Mouse (Mus musculus) E14TG2a.4 (cell line): ENCODE data around the gene Atp8a1.

Source experiments
- H3K27me3 ChIP-seq: 2 replicates; pipeline ENCODE4 v1.6.1; 2014; ENCODE audit warnings: low read length, control low read depth; ENCODE audit not compliant: insufficient read depth
- H3K36me3 ChIP-seq: 2 replicates; pipeline ENCODE4 v1.6.1; 2014; ENCODE audit warnings: low read length, control low read depth; ENCODE audit not compliant: insufficient read depth
- H3K4me1 ChIP-seq: replicated peaks from 2 replicates; pipeline ENCODE4 v1.6.1; 2014; ENCODE audit warnings: low read depth, low read length, control low read depth
- H3K4me3 ChIP-seq: replicated peaks from 2 replicates; pipeline ENCODE4 v1.5.1; 2014; ENCODE audit warnings: mild to moderate bottlenecking, low read length
- H3K9me3 ChIP-seq: 2 replicates; pipeline ENCODE4 v1.6.1; 2014; ENCODE audit warnings: low read length, control low read depth
- CTCF ChIP-seq: conservative IDR thresholded peaks from 2 replicates; pipeline ENCODE4 v1.5.1; 2014; ENCODE audit warnings: low read length
- NANOG ChIP-seq: IDR thresholded peaks from 2 replicates; pipeline ENCODE4 v1.6.1; 2014; ENCODE audit warnings: borderline replicate concordance, low read length, mixed read lengths
- POU5F1 ChIP-seq: IDR thresholded peaks from 2 replicates; pipeline ENCODE4 v1.6.1; 2014; ENCODE audit warnings: low read length, borderline replicate concordance

The Atp8a1 gene

DNA sequence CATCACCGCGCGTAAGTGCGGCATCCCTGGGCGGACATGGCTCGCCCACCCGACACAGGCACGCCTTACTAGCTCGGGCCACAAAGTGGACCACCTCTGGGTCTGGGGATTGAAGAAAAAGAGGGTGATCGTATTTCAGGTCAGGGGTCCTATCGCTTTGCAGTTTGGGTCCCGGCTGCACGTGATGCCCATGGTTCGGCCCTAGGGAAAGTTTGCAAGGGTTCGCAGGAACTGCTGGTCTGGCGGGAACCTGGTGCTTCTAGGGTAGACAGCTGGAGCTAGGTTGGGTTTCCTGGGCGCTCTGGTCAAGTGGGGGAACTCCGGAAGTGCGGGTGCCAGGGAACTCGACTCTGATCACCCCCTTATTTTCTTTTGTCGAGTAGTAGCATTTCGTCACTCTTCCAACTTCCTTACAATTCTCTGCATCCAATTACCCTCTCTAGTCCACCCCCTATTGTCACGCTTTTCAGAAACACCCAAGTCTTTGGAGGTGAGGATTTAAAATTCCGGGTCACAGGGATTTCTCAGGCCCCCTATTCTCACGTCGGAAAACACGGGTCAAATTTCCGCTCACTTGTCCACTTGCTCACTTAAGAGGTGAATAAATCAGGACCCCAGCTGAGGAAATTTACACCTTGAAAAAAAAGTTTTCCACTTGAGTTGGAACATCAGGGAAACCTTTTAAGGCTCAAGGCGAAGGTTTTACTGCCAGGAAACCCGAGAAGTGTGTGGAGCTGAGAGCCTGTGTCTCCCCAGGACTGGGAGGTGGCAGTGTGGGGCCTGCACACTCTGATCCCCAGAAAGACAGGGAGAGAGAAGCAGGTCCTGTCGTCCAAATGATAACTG, 238.3 kb downstream of the Atp8a1 start:
- H3K27me3 ChIP-seq = peaks cover 71% of the 10 kb centered on the region
- peaks cover 21% of the 10 kb centered on the region for H3K4me1 ChIP-seq
- no peaks in the 10 kb centered on the region for H3K9me3 ChIP-seq
- H3K4me3 ChIP-seq = peak overlapping the region; percentile 81
- no peaks in the 10 kb centered on the region for H3K36me3 ChIP-seq
- no peak for TF ChIP-seq POU5F1
- no peak for TF ChIP-seq NANOG
- TF ChIP-seq CTCF = no peak

DNA sequence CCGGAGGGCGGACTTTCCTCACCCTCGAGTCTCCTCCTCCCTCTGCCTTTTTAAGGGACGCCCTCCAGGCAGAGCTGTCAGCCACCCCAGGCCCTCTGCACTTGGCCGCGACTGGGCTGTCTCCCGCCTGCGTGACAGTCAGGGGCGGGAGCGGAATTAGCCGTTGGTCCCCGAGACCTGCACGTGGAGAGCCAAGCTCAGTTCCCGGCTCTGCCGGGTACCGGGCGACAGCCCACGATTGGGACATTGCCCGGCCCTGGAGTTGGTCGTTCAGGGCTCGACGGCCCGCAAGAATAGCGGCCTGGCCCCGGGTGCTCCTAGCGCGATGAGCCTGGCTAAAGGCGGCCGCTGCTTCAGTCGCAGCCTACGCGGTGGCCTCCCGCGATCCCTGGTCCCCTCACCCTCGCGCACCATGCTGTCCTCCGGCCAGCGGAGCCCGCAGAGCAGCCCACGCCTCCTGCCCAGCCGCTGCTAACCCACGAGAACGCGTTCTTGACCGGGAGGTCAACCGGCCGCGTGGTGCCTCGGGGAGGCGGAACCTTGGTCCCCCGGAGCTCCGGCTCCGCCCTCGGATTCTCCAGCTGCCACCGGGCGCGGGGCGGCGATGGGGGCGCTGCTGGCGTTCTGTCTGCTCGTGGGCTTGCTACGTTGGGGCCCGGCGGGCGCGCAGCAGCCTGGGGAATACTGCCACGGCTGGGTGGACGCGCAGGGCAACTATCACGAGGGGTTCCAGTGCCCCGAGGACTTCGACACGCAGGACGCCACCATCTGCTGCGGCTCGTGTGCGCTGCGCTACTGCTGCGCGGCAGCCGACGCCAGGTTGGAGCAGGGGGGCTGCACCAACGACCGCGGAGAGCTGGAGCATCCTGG, 239.2 kb downstream of the Atp8a1 start, which contains the start of gene Shisa3:
Gene Shisa3 (plus strand): TSS at position 79 of the 870 bp plus-strand sequence.
- H3K4me3 ChIP-seq = peak within 1 kb of the TSS; percentile 81
- H3K9me3 ChIP-seq = no peaks in the 10 kb centered on the region
- H3K27me3 ChIP-seq = peaks cover 72% of the 10 kb centered on the region
- H3K4me1 ChIP-seq = peaks cover 21% of the 10 kb centered on the region
- TF ChIP-seq POU5F1 = no peak
- TF ChIP-seq CTCF = no peak
- no peaks in the 10 kb centered on the region for H3K36me3 ChIP-seq

DNA sequence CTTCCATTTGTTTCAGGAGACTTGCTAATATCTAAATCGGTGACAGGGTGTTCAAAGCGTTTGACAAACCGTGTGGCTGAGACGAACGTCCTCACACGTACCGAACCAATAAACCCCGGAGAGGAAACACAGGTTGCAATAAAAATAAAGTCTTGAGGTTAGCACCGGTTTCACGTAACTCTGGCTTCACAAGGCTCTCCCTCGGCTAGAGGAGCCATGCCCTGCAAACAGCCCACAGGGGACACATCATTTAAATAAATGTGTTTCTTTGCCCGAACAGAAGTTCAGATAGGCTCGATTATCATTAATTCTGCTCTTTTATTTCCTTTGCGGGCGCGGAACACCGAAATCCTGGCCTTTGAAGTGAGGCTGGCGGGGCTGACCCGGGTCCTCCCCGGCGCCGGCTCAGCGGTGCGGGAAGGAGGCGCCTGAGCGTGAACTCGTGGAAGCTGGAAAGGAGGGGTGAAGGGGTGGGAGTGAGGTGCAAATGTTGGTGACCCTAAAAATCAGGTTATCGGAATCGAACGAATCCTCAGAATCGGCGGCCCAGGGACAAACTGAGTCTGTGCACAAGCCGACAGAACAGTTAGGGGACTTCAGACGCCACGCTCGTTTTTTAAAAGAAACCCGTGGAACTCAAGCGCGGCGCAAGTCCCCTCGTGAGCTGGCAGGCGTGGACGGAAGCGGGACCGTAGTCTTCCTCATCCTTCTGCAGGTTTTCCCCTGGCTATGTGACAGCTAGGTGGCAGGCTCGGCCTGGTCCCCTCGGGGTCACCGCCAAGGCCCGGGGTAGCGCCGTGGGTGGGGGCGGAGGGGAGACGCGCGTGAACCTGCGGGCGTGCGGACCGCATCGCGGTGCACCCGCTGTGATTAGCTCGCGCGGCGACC, 240.1 kb downstream of the Atp8a1 start:
- Histone ChIP-seq H3K4me1 (peaks cover 21% of the 10 kb centered on the region), H3K27me3 (peaks cover 78% of the 10 kb centered on the region)
- TF ChIP-seq CTCF = no peak
- no peak for TF ChIP-seq POU5F1
- TF ChIP-seq NANOG = no peak

DNA sequence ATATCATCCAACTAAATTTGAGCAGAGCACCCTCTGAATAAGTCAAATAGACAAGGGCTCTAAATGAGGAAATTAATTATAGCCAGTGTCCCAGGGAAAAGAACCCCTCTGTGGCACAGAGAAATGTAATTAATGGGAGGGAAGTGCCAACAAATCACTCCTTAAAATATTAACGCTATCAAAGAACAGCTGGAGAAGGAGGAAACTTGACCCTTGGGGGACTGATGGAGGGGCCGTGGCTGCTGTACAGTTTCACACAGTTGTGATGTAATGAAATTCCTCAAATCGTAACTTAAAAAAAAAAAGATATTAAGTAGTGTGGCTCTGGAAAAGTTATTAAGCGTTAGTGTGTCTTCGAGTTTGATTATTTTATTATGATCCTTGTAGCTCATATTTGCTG, 241.3 kb downstream of the Atp8a1 start:
- Histone ChIP-seq H3K27me3 (peaks cover 72% of the 10 kb centered on the region), H3K9me3 (no peaks in the 10 kb centered on the region), H3K36me3 (no peaks in the 10 kb centered on the region), H3K4me1 (peaks cover 21% of the 10 kb centered on the region), H3K4me3 (no peak overlapping the region)
- TF ChIP-seq CTCF (no peak), POU5F1 (no peak), NANOG (no peak)

More for the DNA sequence above, 240.1 kb downstream of the Atp8a1 start:
- no peaks in the 10 kb centered on the region for H3K36me3 ChIP-seq
- H3K4me3 ChIP-seq = peak overlapping the region; percentile 81
- H3K9me3 ChIP-seq = no peaks in the 10 kb centered on the region

DNA sequence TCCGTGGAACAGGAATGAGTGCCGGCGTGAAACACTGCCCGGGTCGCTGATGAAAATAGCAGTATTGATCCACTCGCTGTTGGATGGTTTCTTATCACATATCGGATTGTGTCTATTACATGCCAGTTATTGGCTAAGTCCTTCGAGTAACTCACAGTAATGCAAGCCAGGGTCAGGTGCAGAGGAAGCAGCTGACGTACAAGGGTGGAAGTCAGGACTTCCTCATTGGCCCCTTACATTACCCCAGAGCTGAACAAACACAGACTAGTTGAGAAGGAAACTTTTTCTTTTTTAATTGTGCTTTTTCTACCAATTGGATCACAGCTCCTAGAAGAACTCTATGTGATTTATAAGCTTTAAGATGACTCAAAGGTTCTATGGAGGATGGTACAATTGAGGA, 247.3 kb downstream of the Atp8a1 start:
- no peak overlapping the region for H3K4me3 ChIP-seq
- H3K4me1 ChIP-seq = no peaks in the 10 kb centered on the region
- H3K27me3 ChIP-seq = peaks cover 22% of the 10 kb centered on the region
- TF ChIP-seq CTCF (no peak), NANOG (no peak), POU5F1 (no peak)
- H3K9me3 ChIP-seq = no peaks in the 10 kb centered on the region
- H3K36me3 ChIP-seq = no peaks in the 10 kb centered on the region

DNA sequence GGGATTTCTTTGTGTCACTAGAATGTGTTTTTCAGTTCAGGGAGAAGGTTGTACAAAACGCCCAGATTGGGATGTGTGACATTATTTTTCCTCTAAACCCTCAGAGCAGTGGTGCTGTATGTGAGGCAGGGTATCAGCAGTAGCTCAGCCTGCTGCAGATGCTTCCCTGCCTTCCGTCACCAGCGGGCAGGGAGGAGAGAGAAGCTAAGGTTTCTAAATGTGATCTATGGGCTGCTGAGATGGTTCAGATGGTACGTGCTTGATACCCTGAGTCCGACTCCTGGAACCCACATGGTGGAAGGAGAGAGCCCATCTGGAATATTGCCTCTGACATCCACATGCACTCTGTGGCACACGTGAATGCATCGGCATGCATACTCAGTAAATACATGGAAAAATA, 251.6 kb downstream of the Atp8a1 start:
- H3K27me3 ChIP-seq = peaks cover 7% of the 10 kb centered on the region
- TF ChIP-seq CTCF = no peak
- no peak for TF ChIP-seq NANOG
- TF ChIP-seq POU5F1 = no peak
- no peaks in the 10 kb centered on the region for H3K36me3 ChIP-seq
- no peaks in the 10 kb centered on the region for H3K4me1 ChIP-seq
- no peaks in the 10 kb centered on the region for H3K9me3 ChIP-seq
- H3K4me3 ChIP-seq = no peak overlapping the region

DNA sequence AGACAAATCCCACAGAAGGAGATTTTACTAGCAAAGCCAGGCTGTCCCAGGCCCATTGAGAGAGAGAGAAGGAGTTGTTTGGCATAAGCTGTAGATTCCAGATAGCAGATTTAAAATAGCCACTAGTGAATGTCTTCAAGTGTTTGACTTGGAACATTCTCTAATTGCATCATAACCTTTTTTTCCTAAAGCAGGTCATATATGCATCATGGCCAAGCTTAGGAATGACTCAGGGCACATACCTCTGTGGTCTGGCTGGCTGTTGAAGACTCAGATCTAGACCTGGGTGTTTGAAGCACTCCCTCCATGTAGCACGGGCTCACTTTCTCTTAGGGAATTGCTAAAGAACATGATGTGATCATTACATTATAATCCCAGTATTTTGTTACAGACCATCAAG, 252.2 kb downstream of the Atp8a1 start:
- Histone ChIP-seq H3K4me1 (no peaks in the 10 kb centered on the region), H3K36me3 (no peaks in the 10 kb centered on the region), H3K27me3 (peaks cover 7% of the 10 kb centered on the region), H3K9me3 (no peaks in the 10 kb centered on the region), H3K4me3 (no peak overlapping the region)
- TF ChIP-seq NANOG = no peak
- TF ChIP-seq POU5F1 = no peak
- no peak for TF ChIP-seq CTCF
